Mouse (Mus musculus) midbrain, postnatal 0 days (tissue): Measurements from ENCODE around the gene Chic2. TPM values are rescaled to one million over a fixed set of nuclear protein-coding genes. Genes with fewer than 3 reads are reported as not detected.

Experiments used
- ATAC-seq: fragments of 200-750 bp; cut with Nextera tagmentation; 2 replicates; pipeline ENCODE4 v1.8.0; 2017; ENCODE audit warnings: moderate number of reproducible peaks, mild to moderate bottlenecking, moderate TSS enrichment, moderate library complexity; ENCODE audit not compliant: low FRiP score
- DNase-seq: peaks from one replicate; pipeline ENCODE4 v3.0.0-alpha.2; 2015; ENCODE audit warnings: low spot score
- H3K27ac ChIP-seq: fragments of 300-500 bp; sonication (generic); 2 replicates; pipeline ENCODE4 v1.5.1; 2014; ENCODE audit warnings: low read depth, mild to moderate bottlenecking, low read length, mixed read lengths
- H3K27me3 ChIP-seq: fragments of 300-500 bp; sonication (generic); 2 replicates; pipeline ENCODE4 v1.6.1; 2014; ENCODE audit warnings: low read length, control low read depth, mixed read lengths; ENCODE audit not compliant: insufficient read depth
- H3K36me3 ChIP-seq: fragments of 300-500 bp; sonication (generic); 2 replicates; pipeline ENCODE4 v1.6.1; 2014; ENCODE audit warnings: low read length, control low read depth, mixed read lengths; ENCODE audit not compliant: insufficient read depth
- H3K4me1 ChIP-seq: fragments of 300-500 bp; sonication (generic); 2 replicates; pipeline ENCODE4 v1.6.1; 2014; ENCODE audit warnings: mild to moderate bottlenecking, control low read depth, antibody characterized with exemption, low read length, mixed read lengths; ENCODE audit not compliant: insufficient read depth
- H3K4me2 ChIP-seq: fragments of 300-500 bp; sonication (generic); 2 replicates; pipeline ENCODE4 v1.6.1; 2014; ENCODE audit warnings: low read depth, mild to moderate bottlenecking, low read length, mixed read lengths; ENCODE audit not compliant: poor library complexity, severe bottlenecking
- H3K4me3 ChIP-seq: fragments of 300-500 bp; sonication (generic); 2 replicates; pipeline ENCODE4 v1.5.1; 2014; ENCODE audit warnings: low read depth, mild to moderate bottlenecking, low read length, moderate library complexity
- H3K9ac ChIP-seq: fragments of 300-500 bp; sonication (generic); replicated peaks from 2 replicates; pipeline ENCODE4 v1.6.1; 2014; ENCODE audit warnings: mild to moderate bottlenecking, low read length, moderate library complexity, mixed read lengths; ENCODE audit not compliant: poor library complexity, severe bottlenecking
- H3K9me3 ChIP-seq: fragments of 300-500 bp; sonication (generic); 2 replicates; pipeline ENCODE4 v1.6.1; 2016; ENCODE audit warnings: low read length, control low read depth
- CTCF ChIP-seq: IDR thresholded peaks from 2 replicates; pipeline ENCODE4 v1.5.1; 2016; ENCODE audit warnings: antibody characterized with exemption, mild to moderate bottlenecking
- WGBS: fragments of 180-500 bp; shearing (Covaris S2); extraction: QIAGEN DNeasy Blood & Tissue Kit; methylation state at CpG from one replicate; pipeline ENCODE4 v1.1.7; 2014; 5-methylcytosine and 5-hydroxymethylcytosine counted together
- polyA plus RNA-seq: library from polyadenylated mRNA; unstranded; fragments of >200 nt; fragmentation: Nextera tagmentation; extraction: Ambion mirVana; gene quantifications from 2 replicates; pipeline ENCODE4 v1.2.1, GENCODE M21; 2015
- total RNA-seq: library from RNA; depleted of rRNA; stranded (reverse); fragments of >200 nt; gene quantifications from 2 replicates; pipeline ENCODE4 v1.2.3, GENCODE M21; 2014

The Chic2 gene
- total and polyA plus RNA-seq, 2 experiments from 2014 or later = 9.6 to 31.4 TPM

DNA sequence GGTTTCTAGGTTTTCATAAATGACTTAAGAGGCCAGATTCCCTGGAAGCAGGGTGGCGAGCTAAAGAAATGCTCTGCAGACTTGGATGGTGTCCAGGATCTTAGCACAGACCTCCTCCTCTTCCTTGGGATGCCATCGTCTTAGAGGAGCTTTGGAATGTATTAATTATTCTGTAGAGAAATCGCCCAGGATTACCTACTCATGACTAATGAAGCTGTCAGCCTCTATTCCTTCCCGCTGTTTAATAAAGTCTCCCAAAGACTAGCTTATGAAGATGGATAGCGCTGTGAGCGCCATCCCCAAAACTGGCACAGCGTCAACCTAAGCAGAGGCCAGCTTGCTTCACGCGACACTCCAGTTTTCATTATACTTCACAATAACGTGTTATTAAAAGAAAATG is 77.7 kb downstream of the Chic2 start:
- no peak overlapping the region for H3K4me2 ChIP-seq
- peaks cover 28% of the 10 kb centered on the region for H3K27me3 ChIP-seq

DNA sequence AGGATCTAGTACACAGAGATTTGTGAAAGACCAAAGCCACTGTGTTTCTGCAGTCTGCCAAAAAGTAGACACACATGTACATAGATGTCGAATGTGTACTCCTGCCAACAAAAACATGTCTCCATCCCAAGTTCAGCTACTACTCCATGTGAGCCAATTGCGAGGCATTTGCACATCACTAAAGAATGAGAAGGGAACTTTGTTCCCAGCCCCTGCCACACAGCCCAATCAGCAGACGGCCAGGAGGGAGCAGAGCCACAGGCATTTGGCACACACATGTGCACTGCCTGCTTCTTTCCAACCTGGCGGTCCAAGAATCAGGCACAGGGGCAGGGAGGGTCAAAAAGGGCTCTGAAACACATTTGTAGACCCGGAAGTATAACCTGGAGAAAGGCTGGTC is 81.8 kb downstream of the Chic2 start:
- no peak for ATAC-seq

More for the DNA sequence above, 77.7 kb downstream of the Chic2 start:
- H3K27ac ChIP-seq = no peak overlapping the region
- DNase-seq (peak; percentile 57), ATAC-seq (no peak)
- no peaks in the 10 kb centered on the region for H3K36me3 ChIP-seq
- no peaks in the 10 kb centered on the region for H3K4me1 ChIP-seq
- no peaks in the 10 kb centered on the region for H3K9me3 ChIP-seq
- TF ChIP-seq CTCF = no peak
- WGBS = 39% methylated on average over 10 of the region's 10 CpGs
- H3K4me3 ChIP-seq = no peak overlapping the region
- H3K9ac ChIP-seq = no peak overlapping the region

GRCm38 (mm10) chr5:74960840-74961543 is 83.6 kb downstream of the Chic2 start:
- Histone ChIP-seq H3K27me3 (peaks cover 35% of the 10 kb centered on the region), H3K36me3 (no peaks in the 10 kb centered on the region)
- ATAC-seq = no peak

More for the DNA sequence above, 81.8 kb downstream of the Chic2 start:
- Histone ChIP-seq H3K4me1 (no peaks in the 10 kb centered on the region), H3K27me3 (peaks cover 30% of the 10 kb centered on the region), H3K9me3 (no peaks in the 10 kb centered on the region), H3K4me2 (no peak overlapping the region), H3K27ac (no peak overlapping the region), H3K9ac (no peak overlapping the region), H3K4me3 (no peak overlapping the region), H3K36me3 (no peaks in the 10 kb centered on the region)
- no peak for DNase-seq
- 76% methylated on average over 5 of the region's 5 CpGs for WGBS
- no peak for TF ChIP-seq CTCF

DNA sequence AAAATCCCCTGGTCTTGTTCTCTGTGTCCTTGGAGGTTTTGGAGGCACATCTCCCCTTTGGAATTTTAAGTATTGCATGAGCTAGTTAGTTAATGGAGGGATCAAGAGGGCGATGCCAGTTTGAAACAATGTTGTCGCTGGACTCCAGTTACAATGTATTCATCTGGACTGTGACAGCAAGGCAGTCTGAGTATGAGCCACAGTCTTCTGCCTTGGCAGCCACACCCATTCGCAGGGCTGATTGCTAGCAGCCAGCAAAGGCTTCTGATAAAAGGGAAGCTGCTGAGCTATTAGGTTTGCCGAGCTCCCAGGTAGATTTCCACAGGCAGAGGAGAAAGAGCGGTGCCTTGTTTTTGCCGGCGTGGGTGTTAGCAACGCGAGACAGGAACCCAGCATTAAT is 84.3 kb downstream of the Chic2 start:
- no peak for DNase-seq
- 48% methylated on average over 9 of the region's 9 CpGs for WGBS
- no peak overlapping the region for H3K4me2 ChIP-seq
- no peak overlapping the region for H3K4me3 ChIP-seq
- peaks cover 38% of the 10 kb centered on the region for H3K27me3 ChIP-seq
- no peaks in the 10 kb centered on the region for H3K4me1 ChIP-seq
- H3K9ac ChIP-seq = no peak overlapping the region
- H3K9me3 ChIP-seq = no peaks in the 10 kb centered on the region
- H3K27ac ChIP-seq = no peak overlapping the region
- H3K36me3 ChIP-seq = no peaks in the 10 kb centered on the region
- no peak for ATAC-seq
- TF ChIP-seq CTCF = no peak

More at GRCm38 (mm10) chr5:74960840-74961543, 83.6 kb downstream of the Chic2 start:
- H3K27ac ChIP-seq = no peak overlapping the region
- 21% methylated on average over 14 of the region's 14 CpGs for WGBS
- peak; percentile 91 for TF ChIP-seq CTCF
- no peak overlapping the region for H3K4me2 ChIP-seq
- H3K9ac ChIP-seq = no peak overlapping the region
- no peak overlapping the region for H3K4me3 ChIP-seq
- no peaks in the 10 kb centered on the region for H3K9me3 ChIP-seq
- H3K4me1 ChIP-seq = no peaks in the 10 kb centered on the region
- peak; percentile 88 for DNase-seq

- Histone ChIP-seq H3K9ac (no peak overlapping the region), H3K27ac (no peak overlapping the region), H3K4me3 (no peak overlapping the region), H3K9me3 (no peaks in the 10 kb centered on the region), H3K4me1 (no peaks in the 10 kb centered on the region), H3K36me3 (no peaks in the 10 kb centered on the region), H3K27me3 (peaks cover 25% of the 10 kb centered on the region), H3K4me2 (no peak overlapping the region)
- no peak for TF ChIP-seq CTCF
- 70% methylated on average over 10 of the region's 10 CpGs for WGBS
- no peak for ATAC-seq
- DNase-seq = no peak
These were observed 87.1 kb downstream of the Chic2 start for GRCm38 (mm10) chr5:74957293-74958076.

DNA sequence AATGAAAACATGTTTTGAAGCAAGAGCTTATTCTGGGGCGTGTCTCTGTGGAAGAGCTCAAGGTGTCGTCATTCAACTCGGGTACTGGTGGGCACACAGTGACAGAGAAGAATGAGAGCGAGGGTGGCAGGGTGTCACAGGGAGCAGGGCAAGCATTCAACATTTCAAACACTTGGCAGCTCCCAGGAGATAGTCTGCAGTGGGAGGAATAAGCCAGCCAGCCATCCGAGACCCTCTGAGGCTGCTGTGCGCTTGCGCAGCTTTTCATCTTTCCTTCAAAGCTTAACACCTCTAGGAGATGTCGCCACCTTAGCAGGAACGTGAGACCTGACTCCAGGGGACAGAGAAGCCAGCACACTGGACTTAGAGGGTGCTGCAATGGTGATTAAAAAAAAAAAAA is 88.2 kb downstream of the Chic2 start:
- 25% methylated on average over 9 of the region's 9 CpGs for WGBS
- H3K4me2 ChIP-seq = peak overlapping the region; percentile 26; the same call in 1 of the 2 replicates
- no peak for DNase-seq

More for the DNA sequence above, 88.2 kb downstream of the Chic2 start:
- TF ChIP-seq CTCF = no peak
- Histone ChIP-seq H3K9ac (no peak overlapping the region), H3K36me3 (no peaks in the 10 kb centered on the region), H3K4me1 (no peaks in the 10 kb centered on the region), H3K4me3 (no peak overlapping the region), H3K27me3 (peaks cover 25% of the 10 kb centered on the region), H3K27ac (no peak overlapping the region), H3K9me3 (no peaks in the 10 kb centered on the region)
- ATAC-seq = no peak
